ENCODE assay signal across 14 mouse cellular contexts in the genomic region with DNA sequence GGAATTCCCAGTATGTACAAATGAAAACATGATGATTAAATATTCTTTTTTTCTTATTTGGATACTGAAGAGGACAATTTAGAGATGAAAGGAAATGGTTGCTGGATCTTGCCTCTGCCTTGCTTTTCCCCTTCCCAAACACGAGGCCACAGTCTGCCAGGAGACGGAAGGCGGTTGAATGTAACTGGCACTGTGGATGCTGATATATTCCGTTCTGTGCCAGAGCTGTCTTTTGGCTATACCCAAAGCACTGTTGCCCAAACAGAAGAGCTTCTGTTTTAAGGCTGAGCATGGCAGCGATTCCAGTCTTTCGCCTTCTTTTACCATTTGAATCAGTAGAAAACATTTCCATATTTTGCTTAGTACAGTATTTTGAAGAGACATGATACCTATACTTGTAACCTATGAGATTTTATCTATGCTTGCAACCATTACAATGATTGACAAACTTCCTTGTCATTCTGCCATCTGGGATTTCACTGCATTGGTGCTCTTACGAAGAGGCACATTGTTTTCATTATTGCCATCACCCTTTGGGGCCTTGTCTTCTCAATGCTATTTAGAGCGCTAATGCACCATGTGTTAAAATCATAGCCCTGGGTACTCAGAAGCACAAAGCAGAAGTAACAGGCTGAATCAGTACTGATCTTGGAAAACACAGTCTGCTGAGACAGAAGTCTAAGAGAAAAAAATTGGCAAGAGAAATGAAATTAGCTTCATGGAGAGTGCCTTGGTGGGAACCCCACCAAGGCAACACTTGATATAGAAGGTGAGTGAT.
DNase-seq lines count a peak whose midpoint lies in the region; ATAC-seq lines count a peak whose summit lies in the region.
"Had no signal": no experiment of that assay in that cellular context is flagged by ENCODE, and none has a peak within 500 bp of the region (broad histone marks: within the 10 kb centered on the region; RNA-seq: fewer than 3 reads in every experiment).

No protein-coding gene starts in this region.

- intact Hi-C loops in gastrocnemius, postnatal 14 days (cut with DNase I; ENCODE audit: low total_unique reads) = no loop called here

- no peaks in the 10 kb centered on the region for H3K4me1 ChIP-seq in forebrain, embryonic 14.5 days (ENCODE audit: control insufficient read depth, insufficient read depth, low read length)
- no peaks in the 10 kb centered on the region for H3K4me1 ChIP-seq in forebrain, embryonic 11.5 days (replicated peaks; ENCODE audit: control insufficient read depth, insufficient read depth, low read length)
- H3K4me1 ChIP-seq in neural tube, embryonic 15.5 days = no peaks in the 10 kb centered on the region
- H3K4me1 ChIP-seq in hindbrain, embryonic 16.5 days (ENCODE audit: control insufficient read depth, insufficient read depth, low read depth, low read length) = no peaks in the 10 kb centered on the region
- H3K4me1 ChIP-seq: intestine, embryonic 15.5 days; lung, embryonic 15.5 days had no signal

- H3K36me3 ChIP-seq in forebrain, embryonic 14.5 days (ENCODE audit: control insufficient read depth, insufficient read depth, low read length) = no peaks in the 10 kb centered on the region
- no peaks in the 10 kb centered on the region for H3K36me3 ChIP-seq in forebrain, embryonic 11.5 days (ENCODE audit: control insufficient read depth, insufficient read depth, low read length)
- no peaks in the 10 kb centered on the region for H3K36me3 ChIP-seq in neural tube, embryonic 15.5 days
- H3K36me3 ChIP-seq in hindbrain, embryonic 16.5 days (ENCODE audit: control insufficient read depth, insufficient read depth, low read length) = no peaks in the 10 kb centered on the region
- H3K36me3 ChIP-seq: G1E; intestine, embryonic 15.5 days; lung, embryonic 15.5 days had no signal

- no peak overlapping the region for H3K27ac ChIP-seq in forebrain, embryonic 14.5 days (ENCODE audit: low read depth, low read length)
- H3K27ac ChIP-seq in forebrain, embryonic 11.5 days (ENCODE audit: low read depth, low read length) = no peak overlapping the region
- no peak overlapping the region for H3K27ac ChIP-seq in neural tube, embryonic 15.5 days (replicated peaks)
- no peak overlapping the region for H3K27ac ChIP-seq in hindbrain, embryonic 16.5 days (ENCODE audit: low read depth, low read length)
- H3K27ac ChIP-seq: intestine, embryonic 15.5 days; lung, embryonic 15.5 days had no signal

- no peaks in the 10 kb centered on the region for H3K27me3 ChIP-seq in forebrain, embryonic 14.5 days (replicated peaks; ENCODE audit: control insufficient read depth, insufficient read depth, low read length)
- no peaks in the 10 kb centered on the region for H3K27me3 ChIP-seq in forebrain, embryonic 11.5 days (ENCODE audit: control insufficient read depth, insufficient read depth, low read length)
- H3K27me3 ChIP-seq in neural tube, embryonic 15.5 days (replicated peaks) = no peaks in the 10 kb centered on the region
- H3K27me3 ChIP-seq in hindbrain, embryonic 16.5 days (replicated peaks; ENCODE audit: control insufficient read depth, insufficient read depth, low read length) = no peaks in the 10 kb centered on the region
- H3K27me3 ChIP-seq: intestine, embryonic 15.5 days; lung, embryonic 15.5 days had no signal

- H3K9ac ChIP-seq in forebrain, embryonic 14.5 days (ENCODE audit: low read length) = no peak overlapping the region
- H3K9ac ChIP-seq in forebrain, embryonic 11.5 days (ENCODE audit: low read length) = no peak overlapping the region
- H3K9ac ChIP-seq in neural tube, embryonic 15.5 days (replicated peaks) = no peak overlapping the region
- no peak overlapping the region for H3K9ac ChIP-seq in hindbrain, embryonic 16.5 days (ENCODE audit: low read depth, low read length)
- H3K9ac ChIP-seq: intestine, embryonic 15.5 days; lung, embryonic 15.5 days had no signal

- ATAC-seq in forebrain, embryonic 14.5 days = peak; percentile 88
- no peak for ATAC-seq in forebrain, embryonic 11.5 days (replicated peaks; ENCODE audit: low FRiP score)
- peak; percentile 59; the same call in 1 of the 2 replicates for ATAC-seq in neural tube, embryonic 15.5 days (ENCODE audit: low FRiP score)
- ATAC-seq in hindbrain, embryonic 16.5 days = peak; percentile 91
- ATAC-seq: intestine, embryonic 15.5 days had no signal

- H3K9me3 ChIP-seq in forebrain, embryonic 14.5 days (replicated peaks; ENCODE audit: control insufficient read depth, low read length) = no peaks in the 10 kb centered on the region
- no peaks in the 10 kb centered on the region for H3K9me3 ChIP-seq in forebrain, embryonic 11.5 days (ENCODE audit: control insufficient read depth, low read length)
- H3K9me3 ChIP-seq in neural tube, embryonic 15.5 days (replicated peaks) = no peaks in the 10 kb centered on the region
- no peaks in the 10 kb centered on the region for H3K9me3 ChIP-seq in hindbrain, embryonic 16.5 days (ENCODE audit: control insufficient read depth, low read length)
- H3K9me3 ChIP-seq: G1E; intestine, embryonic 15.5 days; lung, embryonic 15.5 days had no signal

- 62% methylated on average over 8 of the region's 8 CpGs for WGBS in forebrain, embryonic 14.5 days
- WGBS in forebrain, embryonic 11.5 days = 88% methylated on average over 8 of the region's 8 CpGs
- 78% methylated on average over 8 of the region's 8 CpGs for WGBS in neural tube, embryonic 15.5 days
- WGBS in hindbrain, embryonic 16.5 days = 72% methylated on average over 8 of the region's 8 CpGs

- peak; percentile 79 for DNase-seq in forebrain, embryonic 14.5 days (ENCODE audit: low spot score)
- DNase-seq in forebrain, embryonic 11.5 days (ENCODE audit: low spot score) = no peak
- no peak for DNase-seq in neural tube, embryonic 10.5 days (ENCODE audit: extremely low spot score, low spot score)
- DNase-seq in layer of hippocampus, postnatal 25 days (ENCODE audit: extremely low spot score in 1 of 2, low spot score in 1 of 2) = peak; percentile 3 to 8
- DNase-seq in gastrocnemius, postnatal 14 days = no peak
- DNase-seq in lung, postnatal 14 days = no peak
- DNase-seq: adrenal gland, adult 8-10 months; heart, adult 18-20 months; heart, postnatal 10 days had no signal

- no peak overlapping the region for H3K4me2 ChIP-seq in forebrain, embryonic 14.5 days (ENCODE audit: low read length)
- H3K4me2 ChIP-seq in forebrain, embryonic 11.5 days (ENCODE audit: low read depth, low read length, severe bottlenecking) = no peak overlapping the region
- no peak overlapping the region for H3K4me2 ChIP-seq in neural tube, embryonic 15.5 days
- no peak overlapping the region for H3K4me2 ChIP-seq in hindbrain, embryonic 16.5 days (ENCODE audit: low read length)
- H3K4me2 ChIP-seq: intestine, embryonic 15.5 days; lung, embryonic 15.5 days had no signal

- no peak overlapping the region for H3K4me3 ChIP-seq in forebrain, embryonic 14.5 days (ENCODE audit: low read depth, low read length)
- H3K4me3 ChIP-seq in forebrain, embryonic 11.5 days (ENCODE audit: low read depth, low read length) = no peak overlapping the region
- no peak overlapping the region for H3K4me3 ChIP-seq in neural tube, embryonic 15.5 days (replicated peaks)
- no peak overlapping the region for H3K4me3 ChIP-seq in hindbrain, embryonic 16.5 days (ENCODE audit: low read length)
- H3K4me3 ChIP-seq: intestine, embryonic 15.5 days; lung, embryonic 15.5 days had no signal

Comparison
In these comparisons a context has a peak if more than half of its experiments do, and no peak if none do; other contexts are left out.
1. DNase-seq: peak in forebrain, embryonic 14.5 days (single experiment) and layer of hippocampus, postnatal 25 days (2 of 2); none in forebrain, embryonic 11.5 days (single experiment), neural tube, embryonic 10.5 days (single experiment), gastrocnemius, postnatal 14 days (single experiment) and lung, postnatal 14 days (single experiment).